Mouse (Mus musculus): ENCODE results near the gene Dnm3. TPM values are rescaled to one million over a fixed set of nuclear protein-coding genes. Genes with fewer than 3 reads are reported as not detected.

Gene Dnm3
- total RNA-seq, 2 experiments from 2014 or later, result 107 to 110 TPM

DNA sequence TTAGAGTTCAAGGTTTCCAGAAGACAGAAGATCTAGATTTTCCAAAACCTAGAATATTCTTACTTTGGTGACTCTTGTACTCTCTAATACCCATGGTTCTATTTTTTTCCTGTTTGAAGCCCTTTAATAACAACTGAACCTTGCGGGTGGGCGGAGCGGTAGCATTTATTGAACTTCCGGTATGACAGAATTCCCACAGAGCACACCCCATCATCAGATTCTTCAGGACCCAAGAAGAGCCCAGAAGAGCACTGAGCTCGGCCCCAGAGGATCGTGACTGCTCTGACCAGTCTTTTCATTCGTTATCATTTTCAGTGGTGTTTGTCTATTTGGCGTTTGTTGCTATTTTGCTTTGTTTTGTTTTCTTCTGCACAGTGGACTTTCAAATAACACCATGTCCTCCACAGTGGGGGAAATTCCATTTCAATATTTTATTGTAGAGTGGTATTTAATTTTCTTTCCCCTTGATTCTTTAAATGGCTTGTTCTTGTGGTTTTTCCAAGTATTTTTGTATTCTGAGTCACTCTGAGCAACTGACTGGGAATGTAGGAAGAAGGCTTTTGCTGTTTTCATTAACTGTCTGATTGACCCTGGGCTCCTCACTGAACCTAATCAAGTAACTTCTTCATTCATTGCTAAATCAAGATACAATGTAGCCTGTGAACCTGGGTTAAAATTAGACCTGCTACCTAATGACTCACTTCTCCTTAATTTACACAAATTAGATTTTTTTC lies 344.8 kb downstream of the Dnm3 start:
- DNase-seq, result no peak
- intact Hi-C loops (cut with DNase I), result no loop called here

- intact Hi-C loops (cut with DNase I), result no loop called here
- DNase-seq, result no peak
Observed at GRCm38 (mm10) chr1:162126856-162127792, 350.7 kb downstream of the Dnm3 start.

GRCm38 (mm10) chr1:162124396-162124795 lies 353.4 kb downstream of the Dnm3 start:
- intact Hi-C loops (cut with DNase I), result no loop called here
- no peak for DNase-seq

DNA sequence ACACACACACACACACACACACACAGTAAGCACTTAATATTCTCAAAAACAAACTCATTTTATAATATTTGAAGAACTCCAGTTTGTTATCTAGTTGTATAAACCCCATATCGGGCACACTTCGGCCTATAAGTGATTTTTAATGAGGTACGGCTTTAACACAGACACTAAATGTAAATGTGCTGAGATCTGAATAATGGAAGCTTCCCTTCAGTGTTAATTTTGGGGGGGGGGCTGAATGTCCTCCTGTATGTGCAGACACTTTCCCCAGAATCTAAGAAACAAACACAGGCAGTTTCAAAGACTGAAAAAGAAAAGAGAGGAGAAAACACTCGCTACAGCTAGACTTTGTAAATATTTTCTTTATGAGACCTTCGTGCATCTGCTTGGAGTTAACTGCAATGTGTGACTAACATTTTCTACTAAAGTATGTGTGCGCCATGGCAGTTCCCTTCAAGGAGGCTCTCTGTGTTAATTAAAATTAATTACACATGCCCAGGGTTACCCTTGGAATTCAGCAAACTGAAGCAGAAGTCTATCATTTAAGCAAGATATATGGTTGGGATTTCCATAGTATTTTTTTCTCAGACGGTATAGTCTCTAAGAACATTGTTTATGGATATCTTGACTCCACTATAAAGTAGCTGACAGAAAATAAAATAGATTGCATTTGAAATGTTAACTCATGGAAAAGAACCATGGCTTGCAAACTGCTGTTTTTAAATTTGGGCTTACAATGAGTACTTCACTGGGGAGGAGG lies 356.2 kb downstream of the Dnm3 start:
- no peak for DNase-seq
- intact Hi-C loops (cut with DNase I), result no loop called here

DNA sequence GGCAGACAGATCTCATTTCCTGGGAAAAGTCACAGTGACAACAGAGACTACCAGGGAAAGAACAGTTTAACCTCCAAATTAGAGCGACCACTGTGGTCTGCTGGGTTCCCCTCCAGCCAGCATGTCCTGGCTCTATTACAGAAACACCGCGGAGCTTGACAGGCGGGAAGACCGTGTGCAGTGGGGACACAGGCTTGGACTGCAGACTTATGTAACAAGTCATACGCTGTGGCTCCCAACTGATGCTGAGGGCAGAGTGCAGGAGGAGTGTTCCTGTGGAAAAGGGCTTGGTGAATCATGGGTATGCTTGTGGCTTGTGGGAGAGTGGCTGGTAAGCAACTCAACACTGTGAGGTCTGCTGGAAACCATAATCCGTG lies 368.4 kb downstream of the Dnm3 start:
- intact Hi-C loops (cut with DNase I), result no loop called here
- peak; percentile 19 for DNase-seq

- no peak for DNase-seq
- intact Hi-C loops (cut with DNase I), result no loop called here
Observed at GRCm38 (mm10) chr1:162108726-162109436, 369.0 kb downstream of the Dnm3 start.

GRCm38 (mm10) chr1:162108181-162108671 lies 369.6 kb downstream of the Dnm3 start:
- peak; percentile 9 for DNase-seq
- intact Hi-C loops (cut with DNase I), result no loop called here

- intact Hi-C loops (cut with DNase I), result no loop called here
Observed at GRCm38 (mm10) chr1:162107011-162107606, 370.7 kb downstream of the Dnm3 start.

DNA sequence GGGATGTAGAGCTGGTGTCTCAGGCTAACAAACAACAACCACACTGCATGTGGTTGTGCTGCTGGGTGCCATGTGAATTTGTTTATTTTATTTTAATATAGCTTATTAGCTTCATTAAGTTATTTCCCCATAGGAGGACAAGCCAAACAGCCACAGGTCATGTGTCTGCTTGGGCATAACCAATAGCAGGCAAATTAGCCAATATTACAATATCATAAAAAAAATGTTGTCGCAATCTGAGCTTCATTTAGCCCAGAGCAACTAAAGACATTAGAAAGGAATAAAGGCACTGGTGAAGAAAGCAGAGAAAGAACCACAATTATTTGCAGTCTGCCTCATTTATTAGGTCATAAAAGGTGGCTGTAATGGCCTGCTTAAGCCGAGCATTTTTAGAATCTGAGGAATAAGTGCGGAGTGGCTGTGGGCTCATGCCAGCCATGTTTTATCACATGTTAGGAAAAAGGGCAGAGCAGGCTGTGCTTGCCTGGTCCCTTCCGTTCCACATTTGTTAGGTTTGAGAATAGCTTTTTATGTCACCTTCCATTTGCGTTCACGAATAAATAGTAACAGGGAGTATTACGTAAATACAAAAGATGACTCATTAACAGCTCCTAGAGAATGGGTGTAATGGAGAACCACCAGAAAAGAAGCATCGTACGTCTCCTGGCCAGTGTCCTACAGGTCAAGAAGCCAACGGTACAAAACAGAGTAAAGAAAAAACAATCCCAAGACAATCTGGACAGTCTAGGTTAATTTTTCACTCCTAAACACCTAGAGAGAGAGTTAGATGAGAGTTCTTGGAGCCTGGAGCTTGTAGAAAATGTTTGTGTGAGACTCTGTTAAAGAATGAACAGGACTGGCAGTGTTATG lies 376.6 kb downstream of the Dnm3 start:
- intact Hi-C loops (cut with DNase I), result no loop called here
- no peak for DNase-seq

More at GRCm38 (mm10) chr1:162107011-162107606, 370.7 kb downstream of the Dnm3 start:
- no peak for DNase-seq

DNA sequence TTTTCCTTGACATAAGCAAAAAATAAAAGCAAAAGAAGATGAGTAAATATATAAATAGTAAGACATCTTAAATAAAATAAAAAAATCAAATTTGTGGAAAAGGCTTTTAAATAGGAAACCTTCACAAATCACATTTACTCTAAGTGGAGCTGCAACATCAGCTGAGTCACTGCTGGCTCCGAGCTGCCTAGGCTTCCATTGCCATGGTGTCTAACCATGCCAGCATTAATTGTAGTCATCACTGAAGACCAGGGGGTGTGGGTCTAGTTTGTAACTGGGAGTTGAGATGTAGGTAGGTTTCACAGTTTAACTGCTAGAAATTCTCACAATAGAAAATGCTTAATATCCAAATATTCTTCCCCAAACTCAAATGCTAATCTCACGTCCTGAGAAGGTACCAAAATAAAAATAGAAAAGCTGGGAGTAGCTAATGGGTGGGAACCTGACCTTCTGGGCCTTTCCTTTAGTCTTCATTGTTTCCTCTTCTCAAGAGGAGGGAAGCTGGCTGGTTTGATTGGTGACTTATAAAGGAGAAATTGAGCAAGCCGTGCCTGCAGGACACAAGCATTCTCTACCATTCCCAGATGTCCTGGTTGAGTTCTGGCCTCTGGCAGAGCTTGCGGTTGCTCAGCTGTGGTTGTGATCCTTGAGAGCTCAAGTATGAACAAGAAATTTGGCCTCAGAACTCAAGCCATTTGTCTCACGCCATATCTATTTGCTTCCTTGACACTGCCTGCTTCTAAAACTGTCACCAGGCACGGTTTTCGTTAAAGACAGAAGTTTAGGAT lies 377.6 kb downstream of the Dnm3 start:
- intact Hi-C loops (cut with DNase I), result no loop called here
- no peak for DNase-seq

DNA sequence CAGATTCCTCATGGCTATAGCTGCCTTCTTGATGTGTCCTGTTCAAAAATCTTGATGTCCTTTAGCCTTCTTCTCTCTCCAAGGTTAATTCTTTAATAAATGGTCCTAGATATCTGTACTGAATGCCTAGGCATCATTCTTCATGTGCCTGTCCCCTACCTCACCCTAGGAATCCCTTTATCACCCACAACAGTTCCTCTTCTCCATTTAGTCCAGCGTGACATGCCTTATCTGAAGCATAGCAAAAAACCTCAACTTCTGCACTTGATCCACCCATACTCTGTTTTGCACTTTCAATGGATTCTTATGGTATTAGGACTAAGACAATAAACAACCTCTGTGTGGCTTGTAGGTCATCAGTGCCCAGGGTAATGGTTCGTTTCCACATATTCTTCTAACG lies 378.6 kb downstream of the Dnm3 start:
- intact Hi-C loops (cut with DNase I), result no loop called here
- DNase-seq, result no peak

DNA sequence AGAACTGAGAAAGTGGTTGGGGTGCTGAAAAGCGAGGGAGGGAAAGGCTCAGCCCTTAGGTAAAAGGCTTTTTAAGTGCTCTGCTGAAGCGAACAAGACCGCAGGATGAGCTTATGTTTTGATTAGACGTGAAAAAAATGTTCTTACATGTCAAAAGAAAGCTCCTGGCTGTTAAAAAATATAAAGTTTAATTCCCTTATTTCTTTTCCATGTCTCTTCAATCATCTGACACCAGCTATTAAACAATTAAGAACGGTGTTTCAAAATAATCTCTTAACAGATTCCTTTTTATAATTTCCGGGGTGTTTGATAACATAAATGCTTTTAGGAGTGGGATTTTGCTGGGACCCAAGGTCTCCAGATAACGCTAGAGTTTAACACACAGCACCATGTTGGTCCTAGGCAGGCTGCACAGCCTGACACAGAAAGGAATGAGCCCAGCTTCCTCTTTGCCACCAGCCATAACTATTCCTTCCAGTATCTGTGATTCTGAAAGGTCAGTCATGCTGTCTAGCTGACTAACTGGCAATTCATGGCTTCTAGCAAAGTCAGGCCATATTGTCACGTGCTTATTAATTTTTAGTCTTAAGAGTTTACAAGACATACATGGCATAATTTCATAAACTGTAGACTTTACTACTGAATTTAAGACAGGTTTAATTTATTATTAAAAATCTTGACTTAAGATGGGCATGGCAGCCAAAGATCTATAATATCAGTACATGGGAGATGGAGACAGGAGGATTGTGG lies 383.1 kb downstream of the Dnm3 start:
- DNase-seq, result no peak
- intact Hi-C loops (cut with DNase I), result no loop called here

GRCm38 (mm10) chr1:162093806-162094522 lies 383.9 kb downstream of the Dnm3 start:
- no peak for DNase-seq
- intact Hi-C loops (cut with DNase I), result no loop called here

- intact Hi-C loops (cut with DNase I), result no loop called here
- no peak for DNase-seq
Observed at GRCm38 (mm10) chr1:162092899-162093659, 384.8 kb downstream of the Dnm3 start.

DNA sequence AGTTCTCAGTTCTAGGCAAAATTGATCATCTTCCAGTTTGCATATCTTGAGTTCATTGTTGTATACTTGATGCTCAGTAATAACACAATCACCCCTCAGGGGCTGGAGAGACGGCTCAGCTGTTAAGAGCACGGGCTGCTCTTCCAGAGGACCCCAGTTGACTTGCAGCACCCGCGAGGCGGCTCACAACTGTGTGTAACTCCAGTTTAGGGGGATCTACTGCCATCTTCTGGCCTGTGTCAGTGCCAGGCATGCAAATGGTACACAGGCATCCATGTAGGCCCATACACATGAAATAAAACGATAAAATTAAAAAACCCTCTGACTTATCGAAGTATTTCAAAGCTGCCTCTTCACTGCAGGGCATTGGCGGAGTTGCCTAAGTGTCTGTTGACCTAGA lies 385.4 kb downstream of the Dnm3 start:
- DNase-seq, result no peak
- intact Hi-C loops (cut with DNase I), result no loop called here

DNA sequence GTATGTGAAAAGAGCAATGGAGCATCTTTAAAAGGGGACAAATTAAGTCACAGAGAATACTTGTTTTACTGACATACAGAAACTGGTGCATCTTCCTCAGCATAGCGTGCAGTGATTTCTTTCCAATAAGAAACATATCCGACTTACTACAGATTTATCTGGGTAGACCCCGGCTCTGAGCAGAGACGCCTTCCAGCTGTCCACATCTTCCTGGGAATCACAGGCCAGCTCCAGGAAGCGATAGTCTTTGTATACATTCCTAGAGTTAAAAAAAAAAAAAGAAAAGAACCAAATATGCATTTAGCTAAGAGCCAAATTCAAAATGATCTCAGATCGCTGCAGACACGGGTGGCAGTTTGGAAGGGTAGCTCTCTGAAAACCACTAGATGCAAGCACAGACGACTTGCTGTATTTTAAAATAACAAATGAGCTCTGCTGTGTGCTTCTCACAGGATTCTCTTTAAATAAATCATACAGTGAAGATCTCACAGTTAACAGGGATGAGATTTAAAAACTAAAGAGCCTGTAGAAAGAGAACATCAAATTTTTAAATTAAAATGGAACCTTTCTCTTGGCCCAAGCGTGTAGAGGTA lies 393.9 kb downstream of the Dnm3 start:
- intact Hi-C loops (cut with DNase I), result no loop called here
- no peak for DNase-seq
